Comparison of ENCODE assay signal across 25 mouse cellular contexts in the genomic region with DNA sequence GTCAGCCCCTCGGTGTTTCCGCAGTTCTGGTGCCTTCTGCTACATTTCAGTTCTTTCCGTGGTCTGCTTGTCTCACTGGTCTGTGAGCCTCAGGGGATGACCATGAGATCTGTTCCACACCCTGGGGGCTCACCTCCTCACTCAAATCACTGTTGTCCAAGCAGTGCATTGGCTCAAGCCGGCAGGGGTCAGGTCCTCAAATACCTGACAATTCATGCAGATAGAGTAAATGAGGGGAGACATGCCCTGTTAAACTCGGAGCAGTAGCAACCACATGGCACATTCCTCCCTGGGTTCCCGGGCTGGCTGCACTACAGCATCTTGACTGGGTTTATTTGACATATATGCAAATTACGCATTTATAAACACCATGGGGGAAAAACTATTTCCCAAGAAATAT.
DNase-seq lines count a peak whose midpoint lies in the region; ATAC-seq and TF ChIP-seq lines count a peak whose summit lies in the region.
"Had no signal": no experiment of that assay in that cellular context is flagged by ENCODE, and none has a peak within 500 bp of the region (broad histone marks: within the 10 kb centered on the region; RNA-seq: fewer than 3 reads in every experiment).

No protein-coding gene starts in this region.

- no peaks in the 10 kb centered on the region for H3K27me3 ChIP-seq in hindbrain, embryonic 12.5 days
- no peaks in the 10 kb centered on the region for H3K27me3 ChIP-seq in hindbrain, embryonic 14.5 days (ENCODE audit: control insufficient read depth, insufficient read depth, low read length)
- no peaks in the 10 kb centered on the region for H3K27me3 ChIP-seq in neural tube, embryonic 15.5 days (replicated peaks)
- no peaks in the 10 kb centered on the region for H3K27me3 ChIP-seq in lung, postnatal 0 days (replicated peaks; ENCODE audit: insufficient read depth, low read length)
- H3K27me3 ChIP-seq: heart, embryonic 13.5 days; hindbrain, embryonic 15.5 days; limb, embryonic 15.5 days had no signal

- TF ChIP-seq CTCF in lung, postnatal 0 days (IDR thresholded peaks at IDR 0.05), result no peak

- no peak overlapping the region for H3K9ac ChIP-seq in hindbrain, embryonic 12.5 days
- no peak overlapping the region for H3K9ac ChIP-seq in hindbrain, embryonic 14.5 days
- no peak overlapping the region for H3K9ac ChIP-seq in neural tube, embryonic 15.5 days (replicated peaks)
- H3K9ac ChIP-seq in lung, postnatal 0 days (replicated peaks; ENCODE audit: low read depth), result no peak overlapping the region
- H3K9ac ChIP-seq: heart, embryonic 13.5 days; hindbrain, embryonic 15.5 days; limb, embryonic 15.5 days; liver, embryonic 14.5 days; lung, embryonic 14.5 days had no signal

- 70% methylated on average over 7 of the region's 7 CpGs for WGBS in hindbrain, embryonic 12.5 days
- WGBS in hindbrain, embryonic 14.5 days, result 66% methylated on average over 7 of the region's 7 CpGs
- whole genome bisulfite sequencing in neural tube, embryonic 15.5 days, result 61% methylated on average over 7 of the region's 7 CpGs
- WGBS in lung, postnatal 0 days, result 74% methylated on average over 7 of the region's 7 CpGs

- 0 out of 2 replicates have a peak overlapping the region, but pooled peaks have one; percentile 18 for H3K27ac ChIP-seq in hindbrain, embryonic 12.5 days
- no peak overlapping the region for H3K27ac ChIP-seq in hindbrain, embryonic 14.5 days
- H3K27ac ChIP-seq in neural tube, embryonic 15.5 days (replicated peaks), result 0 out of 2 replicates have a peak overlapping the region, but pooled peaks have one; percentile 15
- H3K27ac ChIP-seq in lung, postnatal 0 days (ENCODE audit: low read length), result no peak overlapping the region
- H3K27ac ChIP-seq: heart, adult 2 months; heart, embryonic 13.5 days; hindbrain, embryonic 15.5 days; left cerebral cortex, adult 2 months; limb, embryonic 15.5 days; liver, embryonic 14.5 days; stomach, postnatal 0 days had no signal

- no peaks in the 10 kb centered on the region for H3K36me3 ChIP-seq in hindbrain, embryonic 12.5 days
- H3K36me3 ChIP-seq in hindbrain, embryonic 14.5 days (replicated peaks; ENCODE audit: control insufficient read depth, insufficient read depth), result no peaks in the 10 kb centered on the region
- no peaks in the 10 kb centered on the region for H3K36me3 ChIP-seq in neural tube, embryonic 15.5 days
- H3K36me3 ChIP-seq in lung, postnatal 0 days (ENCODE audit: insufficient read depth, low read length), result no peaks in the 10 kb centered on the region
- H3K36me3 ChIP-seq: heart, embryonic 13.5 days; hindbrain, embryonic 15.5 days; limb, embryonic 15.5 days had no signal

- no peak for ATAC-seq in hindbrain, embryonic 12.5 days (ENCODE audit: low FRiP score)
- no peak for ATAC-seq in hindbrain, embryonic 14.5 days (ENCODE audit: low FRiP score)
- no peak for ATAC-seq in neural tube, embryonic 15.5 days (ENCODE audit: low FRiP score)
- no peak for ATAC-seq in lung, postnatal 0 days
- ATAC-seq: midbrain, embryonic 16.5 days had no signal

- TF ChIP-seq EP300 in lung, postnatal 0 days (IDR thresholded peaks at IDR 0.05), result no peak

- H3K4me2 ChIP-seq in hindbrain, embryonic 12.5 days (replicated peaks), result no peak overlapping the region
- no peak overlapping the region for H3K4me2 ChIP-seq in hindbrain, embryonic 14.5 days (replicated peaks)
- H3K4me2 ChIP-seq in neural tube, embryonic 15.5 days, result no peak overlapping the region
- H3K4me2 ChIP-seq in lung, postnatal 0 days (replicated peaks; ENCODE audit: low read depth, low read length), result no peak overlapping the region
- H3K4me2 ChIP-seq: heart, embryonic 13.5 days; hindbrain, embryonic 15.5 days; limb, embryonic 15.5 days; lung, embryonic 14.5 days had no signal

- H3K9me3 ChIP-seq in hindbrain, embryonic 12.5 days (replicated peaks), result no peaks in the 10 kb centered on the region
- no peaks in the 10 kb centered on the region for H3K9me3 ChIP-seq in hindbrain, embryonic 14.5 days (ENCODE audit: control insufficient read depth, low read length)
- no peaks in the 10 kb centered on the region for H3K9me3 ChIP-seq in neural tube, embryonic 15.5 days (replicated peaks)
- no peaks in the 10 kb centered on the region for H3K9me3 ChIP-seq in lung, postnatal 0 days (ENCODE audit: low read length)
- H3K9me3 ChIP-seq: heart, embryonic 13.5 days; hindbrain, embryonic 15.5 days; limb, embryonic 15.5 days had no signal

- DNase-seq in cerebellum, adult 9-11 months, result peak; percentile 24
- DNase-seq in cerebellum, adult 11-12 months, result no peak
- no peak for DNase-seq in hindbrain, embryonic 14.5 days (ENCODE audit: low spot score)
- peak; percentile 23 for DNase-seq in kidney, postnatal 14 days
- DNase-seq in kidney, adult 8-10 months, result no peak
- DNase-seq in lung, postnatal 0 days (ENCODE audit: low spot score), result no peak
- DNase-seq: adrenal gland, postnatal 10 days; cerebellum, adult 8-10 months; gastrocnemius, postnatal 25 days; heart, adult 2 months; heart, postnatal 14 days; lung, embryonic 14.5 days; lung, postnatal 4 days; thymus, adult 2 months; thymus, postnatal 4 days had no signal

- H3K4me3 ChIP-seq in hindbrain, embryonic 12.5 days, result no peak overlapping the region
- no peak overlapping the region for H3K4me3 ChIP-seq in hindbrain, embryonic 14.5 days (replicated peaks; ENCODE audit: low read length)
- H3K4me3 ChIP-seq in neural tube, embryonic 15.5 days (replicated peaks), result no peak overlapping the region
- no peak overlapping the region for H3K4me3 ChIP-seq in lung, postnatal 0 days (ENCODE audit: low read depth, low read length)
- H3K4me3 ChIP-seq: heart, adult 2 months; heart, embryonic 13.5 days; hindbrain, embryonic 15.5 days; left cerebral cortex, adult 2 months; limb, embryonic 15.5 days; myocyte had no signal

- H3K4me1 ChIP-seq in hindbrain, embryonic 12.5 days, result peaks cover 63% of the 10 kb centered on the region
- peaks cover 55% of the 10 kb centered on the region for H3K4me1 ChIP-seq in hindbrain, embryonic 14.5 days (replicated peaks; ENCODE audit: control insufficient read depth, insufficient read depth, low read length)
- peaks cover 54% of the 10 kb centered on the region for H3K4me1 ChIP-seq in neural tube, embryonic 15.5 days
- peaks cover 17% of the 10 kb centered on the region for H3K4me1 ChIP-seq in lung, postnatal 0 days (ENCODE audit: insufficient read depth, low read depth, low read length)

Comparison
In these comparisons a context has a peak if more than half of its experiments do, and no peak if none do; other contexts are left out.
1. DNase-seq: peak in cerebellum, adult 9-11 months (single experiment) and kidney, postnatal 14 days (single experiment); none in cerebellum, adult 11-12 months (single experiment), hindbrain, embryonic 14.5 days (single experiment), kidney, adult 8-10 months (0 of 2) and lung, postnatal 0 days (single experiment).
2. H3K27ac ChIP-seq: peak in hindbrain, embryonic 12.5 days (single experiment) and neural tube, embryonic 15.5 days (single experiment); none in hindbrain, embryonic 14.5 days (single experiment) and lung, postnatal 0 days (single experiment).